In genomic region chr2:173760607-173761006, GRCm38 (mm10) we compare ENCODE assay signal across 26 mouse cellular contexts. TPM values are rescaled to one million over a fixed set of nuclear protein-coding genes. Genes with fewer than 3 reads are reported as not detected.
"Had no signal": no experiment of that assay in that cellular context is flagged by ENCODE, and none has a peak within 500 bp of the region (broad histone marks: within the 10 kb centered on the region; RNA-seq: fewer than 3 reads in every experiment).

No protein-coding gene starts in this region.

- H3K27ac ChIP-seq: kidney, embryonic 15.5 days; limb, embryonic 12.5 days; limb, embryonic 15.5 days; liver, embryonic 14.5 days; macrophage; midbrain, embryonic 13.5 days; neural tube, embryonic 12.5 days; neural tube, embryonic 15.5 days; stomach, embryonic 15.5 days had no signal

- H3K4me2 ChIP-seq: kidney, embryonic 15.5 days; limb, embryonic 12.5 days; limb, embryonic 15.5 days; liver, embryonic 11.5 days; lung, embryonic 14.5 days; midbrain, embryonic 13.5 days; neural tube, embryonic 12.5 days; neural tube, embryonic 15.5 days; stomach, embryonic 15.5 days had no signal

- ATAC-seq: liver, postnatal 0 days; lung, postnatal 0 days; midbrain, embryonic 13.5 days had no signal

- DNase-seq: kidney, adult 11 months; kidney, adult 8-10 months; kidney, postnatal 10 days; kidney, postnatal 36 days; left cerebral cortex, postnatal 4 days; liver, postnatal 0 days; lung, embryonic 14.5 days; right cerebral cortex, postnatal 25 days; spleen, adult 18-20 months; thymus, postnatal 25 days had no signal

- H3K36me3 ChIP-seq: midbrain, embryonic 13.5 days; neural tube, embryonic 12.5 days; stomach, embryonic 15.5 days had no signal

- H3K9ac ChIP-seq: kidney, embryonic 15.5 days; limb, embryonic 12.5 days; limb, embryonic 15.5 days; liver, embryonic 14.5 days; liver, postnatal 0 days; lung, embryonic 14.5 days; midbrain, embryonic 13.5 days; neural tube, embryonic 12.5 days; neural tube, embryonic 15.5 days; stomach, embryonic 15.5 days had no signal

- H3K9me3 ChIP-seq: kidney, embryonic 15.5 days; limb, embryonic 12.5 days; limb, embryonic 15.5 days; midbrain, embryonic 13.5 days; neural tube, embryonic 12.5 days; neural tube, embryonic 15.5 days; stomach, embryonic 15.5 days had no signal

- H3K4me3 ChIP-seq: kidney, embryonic 15.5 days; limb, embryonic 12.5 days; limb, embryonic 15.5 days; midbrain, embryonic 13.5 days; neural tube, embryonic 12.5 days; neural tube, embryonic 15.5 days; stomach, embryonic 15.5 days had no signal

- H3K27me3 ChIP-seq: kidney, embryonic 15.5 days; limb, embryonic 12.5 days; limb, embryonic 15.5 days; midbrain, embryonic 13.5 days; neural tube, embryonic 12.5 days; neural tube, embryonic 15.5 days; stomach, embryonic 15.5 days had no signal

RNA-seq across cellular contexts. Expression of gene 1700010B08Rik, which starts 41.4 kb away (rescaled TPM):
- total RNA-seq: layer of hippocampus, postnatal 14 days; left cerebral cortex, adult 8-10 months; left cerebral cortex, postnatal 14 days; left cerebral cortex, postnatal 4 days; megakaryocyte-erythroid progenitor cell, adult 5-6 weeks had no signal
- polyA plus RNA-seq: kidney, embryonic 15.5 days; limb, embryonic 12.5 days; limb, embryonic 15.5 days; liver, embryonic 11.5 days; liver, embryonic 14.5 days; liver, postnatal 0 days; lung, embryonic 14.5 days; macrophage; midbrain, embryonic 13.5 days; neural tube, embryonic 12.5 days; neural tube, embryonic 15.5 days; stomach, embryonic 15.5 days; thymus, postnatal 0 days had no signal
